Mouse (Mus musculus) neural tube, embryonic 15.5 days (tissue): ENCODE data around the gene Vmn2r68. TPM values are rescaled to one million over a fixed set of nuclear protein-coding genes. Genes with fewer than 3 reads are reported as not detected.

ENCODE experiments used
- ATAC-seq: fragments of 200-750 bp; cut with Nextera tagmentation; 2 replicates; pipeline ENCODE4 v1.8.0; 2017; ENCODE audit warnings: mild to moderate bottlenecking, moderate TSS enrichment, moderate library complexity; ENCODE audit not compliant: low FRiP score
- H3K27ac ChIP-seq: fragments of 300-500 bp; sonication (generic); replicated peaks from 2 replicates; pipeline ENCODE4 v1.5.1; 2015; ENCODE audit warnings: mild to moderate bottlenecking, inconsistent platforms
- H3K27me3 ChIP-seq: fragments of 300-500 bp; sonication (generic); replicated peaks from 2 replicates; pipeline ENCODE4 v1.6.1; 2015; ENCODE audit warnings: inconsistent platforms
- H3K36me3 ChIP-seq: fragments of 300-500 bp; sonication (generic); 2 replicates; pipeline ENCODE4 v1.6.1; 2015; ENCODE audit warnings: inconsistent platforms
- H3K4me1 ChIP-seq: fragments of 300-500 bp; sonication (generic); 2 replicates; pipeline ENCODE4 v1.6.1; 2015; ENCODE audit warnings: inconsistent platforms
- H3K4me2 ChIP-seq: fragments of 300-500 bp; sonication (generic); 2 replicates; pipeline ENCODE4 v1.6.1; 2015; ENCODE audit warnings: inconsistent platforms, mild to moderate bottlenecking, moderate library complexity
- H3K4me3 ChIP-seq: fragments of 300-500 bp; sonication (generic); replicated peaks from 2 replicates; pipeline ENCODE4 v1.5.1; 2015; ENCODE audit warnings: mild to moderate bottlenecking, inconsistent platforms
- H3K9ac ChIP-seq: fragments of 300-500 bp; sonication (generic); replicated peaks from 2 replicates; pipeline ENCODE4 v1.6.1; 2015; ENCODE audit warnings: mild to moderate bottlenecking, inconsistent platforms
- H3K9me3 ChIP-seq: fragments of 300-500 bp; sonication (generic); replicated peaks from 2 replicates; pipeline ENCODE4 v1.6.1; 2016; ENCODE audit warnings: inconsistent platforms
- polyA plus RNA-seq: library from polyadenylated mRNA; unstranded; fragments of >200 nt; fragmentation: Nextera tagmentation; extraction: Ambion mirVana; gene quantifications from 2 replicates; pipeline ENCODE4 v1.2.1, GENCODE M21; 2015

Gene Vmn2r68
- not detected in 2 replicates for polyA plus RNA-seq

DNA sequence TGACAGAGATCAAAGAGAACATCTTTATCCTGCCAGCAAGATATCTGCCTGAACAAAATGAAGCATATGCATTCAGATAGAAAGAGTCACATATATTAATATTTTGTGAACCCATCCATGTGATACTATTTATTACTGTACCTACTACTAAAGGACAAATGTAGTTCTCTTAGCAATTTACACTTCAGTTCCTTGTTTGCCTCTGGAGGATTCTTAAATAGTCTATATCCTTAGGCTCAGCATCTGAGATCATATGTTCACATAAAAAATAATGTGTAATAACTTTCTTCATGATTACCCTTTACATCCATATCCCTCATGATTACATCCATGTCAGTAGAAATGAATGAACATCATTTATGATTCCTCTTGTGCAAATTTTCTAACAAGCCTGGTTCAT, at the start of gene Vmn2r68:
TSS of gene Vmn2r68 (minus strand) at position 101 of the 400 bp plus-strand sequence.
- no peaks in the 10 kb centered on the region for H3K36me3 ChIP-seq
- H3K4me1 ChIP-seq, result no peaks in the 10 kb centered on the region
- H3K9ac ChIP-seq, result no peak within 1 kb of the TSS
- no peak for ATAC-seq
- H3K4me3 ChIP-seq, result no peak within 1 kb of the TSS
- H3K27me3 ChIP-seq, result no peaks in the 10 kb centered on the region
- H3K27ac ChIP-seq, result no peak within 1 kb of the TSS
- H3K4me2 ChIP-seq, result no peak within 1 kb of the TSS
- no peaks in the 10 kb centered on the region for H3K9me3 ChIP-seq

Other genes with a start within 250 kb of the Vmn2r68 start
- gene Vmn2r66, start 225.5 kb downstream of the Vmn2r68 start, polyA plus RNA-seq, result not detected in 2 replicates
- gene Vmn2r67, start 81.8 kb downstream of the Vmn2r68 start, polyA plus RNA-seq, result not detected in 2 replicates
- not detected in 2 replicates for gene Vmn2r69, start 178.1 kb upstream of the Vmn2r68 start, polyA plus RNA-seq